Mouse (Mus musculus): ENCODE data around the gene Trabd2b. TPM values are rescaled to one million over a fixed set of nuclear protein-coding genes. Genes with fewer than 3 reads are reported as not detected.

Gene Trabd2b
- polyA plus RNA-seq, 1 experiment from 2014 or later, result 2.4 TPM

- DNase-seq (ENCODE audit: low spot score), result peak; percentile 66
- 58% methylated on average over 5 of the region's 5 CpGs for WGBS
- H3K27ac ChIP-seq (ENCODE audit: low read length), result no peak overlapping the region
- TF ChIP-seq EP300 (IDR thresholded peaks at IDR 0.05) (no peak), CTCF (IDR thresholded peaks at IDR 0.05) (peak; percentile 71)
- no peak overlapping the region for H3K9ac ChIP-seq (replicated peaks; ENCODE audit: low read depth)
- H3K9me3 ChIP-seq (ENCODE audit: low read length), result no peaks in the 10 kb centered on the region
- no peak overlapping the region for H3K4me2 ChIP-seq (replicated peaks; ENCODE audit: low read depth, low read length)
- peaks cover 11% of the 10 kb centered on the region for H3K4me1 ChIP-seq (ENCODE audit: insufficient read depth, low read depth, low read length)
- no peaks in the 10 kb centered on the region for H3K27me3 ChIP-seq (replicated peaks; ENCODE audit: insufficient read depth, low read length)
- H3K36me3 ChIP-seq (ENCODE audit: insufficient read depth, low read length), result no peaks in the 10 kb centered on the region
- peak; percentile 85 for ATAC-seq
- H3K4me3 ChIP-seq (ENCODE audit: low read depth, low read length), result no peak overlapping the region
Measured at GRCm38 (mm10) chr4:114472143-114472542, 65.6 kb downstream of the Trabd2b start.

GRCm38 (mm10) chr4:114476316-114476715 is 69.8 kb downstream of the Trabd2b start:
- no peaks in the 10 kb centered on the region for H3K27me3 ChIP-seq (replicated peaks; ENCODE audit: insufficient read depth, low read length)
- H3K27ac ChIP-seq (ENCODE audit: low read length), result no peak overlapping the region
- DNase-seq (ENCODE audit: low spot score) (no peak), ATAC-seq (no peak)
- TF ChIP-seq CTCF (IDR thresholded peaks at IDR 0.05), result no peak
- no peak for TF ChIP-seq EP300 (IDR thresholded peaks at IDR 0.05)
- H3K9me3 ChIP-seq (ENCODE audit: low read length), result no peaks in the 10 kb centered on the region
- H3K9ac ChIP-seq (replicated peaks; ENCODE audit: low read depth), result no peak overlapping the region
- no peak overlapping the region for H3K4me2 ChIP-seq (replicated peaks; ENCODE audit: low read depth, low read length)
- 74% methylated on average over 3 of the region's 3 CpGs for WGBS
- no peaks in the 10 kb centered on the region for H3K36me3 ChIP-seq (ENCODE audit: insufficient read depth, low read length)
- no peaks in the 10 kb centered on the region for H3K4me1 ChIP-seq (ENCODE audit: insufficient read depth, low read depth, low read length)
- no peak overlapping the region for H3K4me3 ChIP-seq (ENCODE audit: low read depth, low read length)

DNA sequence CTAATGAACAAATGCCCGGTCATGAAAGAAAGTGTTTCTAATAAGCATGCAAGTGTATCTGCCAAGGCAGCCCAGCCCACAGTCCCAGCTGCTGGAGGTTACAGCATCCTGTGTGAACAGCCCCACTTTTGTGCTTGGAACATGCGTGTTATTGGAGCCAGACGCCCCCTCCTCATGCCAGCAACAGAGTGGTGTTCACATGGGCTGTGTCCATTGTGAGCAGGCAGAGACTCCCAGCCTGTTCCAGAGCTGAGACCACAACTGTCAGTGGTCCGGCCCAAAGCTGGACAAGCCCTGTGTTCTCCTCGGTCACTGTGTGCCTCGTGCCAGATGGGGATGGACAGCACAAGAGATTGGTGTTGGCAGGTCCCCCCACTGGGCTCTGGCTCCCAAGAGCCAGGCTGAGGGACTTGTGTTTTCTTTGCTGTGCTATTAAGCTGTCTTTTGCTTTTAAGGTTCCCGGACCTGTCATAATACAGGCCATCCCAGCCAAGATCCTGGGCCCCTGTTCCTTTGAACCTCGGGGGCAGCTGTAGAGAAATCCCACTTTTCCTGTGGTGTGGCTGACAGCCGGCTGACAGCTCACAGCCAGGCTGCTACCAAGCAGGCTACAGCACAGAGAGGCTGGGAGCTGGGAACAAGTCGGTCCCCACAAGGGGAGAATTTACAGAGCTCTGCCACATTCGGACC is 70.7 kb downstream of the Trabd2b start:
- no peak overlapping the region for H3K4me3 ChIP-seq (ENCODE audit: low read depth, low read length)
- WGBS, result 34% methylated on average over 11 of the region's 11 CpGs
- no peaks in the 10 kb centered on the region for H3K27me3 ChIP-seq (replicated peaks; ENCODE audit: insufficient read depth, low read length)
- ATAC-seq, result peak; percentile 28; the same call in 1 of the 2 replicates
- no peak overlapping the region for H3K27ac ChIP-seq (ENCODE audit: low read length)
- no peak overlapping the region for H3K4me2 ChIP-seq (replicated peaks; ENCODE audit: low read depth, low read length)
- no peak for TF ChIP-seq EP300 (IDR thresholded peaks at IDR 0.05)
- TF ChIP-seq CTCF (IDR thresholded peaks at IDR 0.05), result no peak
- H3K9me3 ChIP-seq (ENCODE audit: low read length), result no peaks in the 10 kb centered on the region
- no peaks in the 10 kb centered on the region for H3K4me1 ChIP-seq (ENCODE audit: insufficient read depth, low read depth, low read length)
- H3K36me3 ChIP-seq (ENCODE audit: insufficient read depth, low read length), result no peaks in the 10 kb centered on the region
- no peak for DNase-seq (ENCODE audit: low spot score)
- H3K9ac ChIP-seq (replicated peaks; ENCODE audit: low read depth), result no peak overlapping the region

- no peaks in the 10 kb centered on the region for H3K4me1 ChIP-seq (ENCODE audit: insufficient read depth, low read depth, low read length)
- no peaks in the 10 kb centered on the region for H3K36me3 ChIP-seq (ENCODE audit: insufficient read depth, low read length)
- H3K4me3 ChIP-seq (ENCODE audit: low read depth, low read length), result no peak overlapping the region
- no peak for ATAC-seq
- no peak for DNase-seq (ENCODE audit: low spot score)
- no peaks in the 10 kb centered on the region for H3K27me3 ChIP-seq (replicated peaks; ENCODE audit: insufficient read depth, low read length)
- TF ChIP-seq EP300 (IDR thresholded peaks at IDR 0.05) (no peak), CTCF (IDR thresholded peaks at IDR 0.05) (no peak)
- no peaks in the 10 kb centered on the region for H3K9me3 ChIP-seq (ENCODE audit: low read length)
- WGBS, result 62% methylated on average over 5 of the region's 5 CpGs
- no peak overlapping the region for H3K9ac ChIP-seq (replicated peaks; ENCODE audit: low read depth)
- no peak overlapping the region for H3K27ac ChIP-seq (ENCODE audit: low read length)
- H3K4me2 ChIP-seq (replicated peaks; ENCODE audit: low read depth, low read length), result no peak overlapping the region
Measured at GRCm38 (mm10) chr4:114481518-114481917, 75.0 kb downstream of the Trabd2b start.

GRCm38 (mm10) chr4:114484173-114484572 is 77.6 kb downstream of the Trabd2b start:
- no peak overlapping the region for H3K27ac ChIP-seq (ENCODE audit: low read length)
- no peaks in the 10 kb centered on the region for H3K4me1 ChIP-seq (ENCODE audit: insufficient read depth, low read depth, low read length)
- no peaks in the 10 kb centered on the region for H3K27me3 ChIP-seq (replicated peaks; ENCODE audit: insufficient read depth, low read length)
- DNase-seq (ENCODE audit: low spot score) (no peak), ATAC-seq (no peak)
- H3K9me3 ChIP-seq (ENCODE audit: low read length), result no peaks in the 10 kb centered on the region
- no peaks in the 10 kb centered on the region for H3K36me3 ChIP-seq (ENCODE audit: insufficient read depth, low read length)
- H3K9ac ChIP-seq (replicated peaks; ENCODE audit: low read depth), result no peak overlapping the region
- TF ChIP-seq CTCF (IDR thresholded peaks at IDR 0.05) (no peak), EP300 (IDR thresholded peaks at IDR 0.05) (no peak)
- WGBS, result 66% methylated on average over 2 of the region's 2 CpGs
- H3K4me3 ChIP-seq (ENCODE audit: low read depth, low read length), result no peak overlapping the region
- H3K4me2 ChIP-seq (replicated peaks; ENCODE audit: low read depth, low read length), result no peak overlapping the region

GRCm38 (mm10) chr4:114485996-114486395 is 79.5 kb downstream of the Trabd2b start:
- ATAC-seq (no peak), DNase-seq (ENCODE audit: low spot score) (no peak)
- Histone ChIP-seq H3K4me3 (ENCODE audit: low read depth, low read length) (no peak overlapping the region), H3K9ac (replicated peaks; ENCODE audit: low read depth) (no peak overlapping the region), H3K27ac (ENCODE audit: low read length) (no peak overlapping the region), H3K36me3 (ENCODE audit: insufficient read depth, low read length) (no peaks in the 10 kb centered on the region), H3K4me1 (ENCODE audit: insufficient read depth, low read depth, low read length) (no peaks in the 10 kb centered on the region), H3K4me2 (replicated peaks; ENCODE audit: low read depth, low read length) (no peak overlapping the region), H3K9me3 (ENCODE audit: low read length) (no peaks in the 10 kb centered on the region), H3K27me3 (replicated peaks; ENCODE audit: insufficient read depth, low read length) (no peaks in the 10 kb centered on the region)
- TF ChIP-seq EP300 (IDR thresholded peaks at IDR 0.05) (no peak), CTCF (IDR thresholded peaks at IDR 0.05) (no peak)
- WGBS, result 47% methylated on average over 5 of the region's 5 CpGs

Measured in lung, postnatal 0 days (tissue).